Mouse (Mus musculus) bone marrow macrophage, adult 2 months (primary cell): ENCODE data around the gene Gabbr2. TPM values are rescaled to one million over a fixed set of nuclear protein-coding genes. Genes with fewer than 3 reads are reported as not detected.

ENCODE experiments used
- H3K27ac ChIP-seq: 2 replicates; pipeline ENCODE4 v1.5.1; 2012; ENCODE audit warnings: low read depth, low read length; ENCODE audit not compliant: insufficient read depth
- H3K4me1 ChIP-seq: 2 replicates; pipeline ENCODE4 v1.6.1; 2012; ENCODE audit warnings: low read length; ENCODE audit not compliant: control insufficient read depth, insufficient read depth
- H3K4me3 ChIP-seq: 2 replicates; pipeline ENCODE4 v1.5.1; 2012; ENCODE audit warnings: mild to moderate bottlenecking, low read length, moderate library complexity; ENCODE audit not compliant: insufficient read depth
- CTCF ChIP-seq: IDR thresholded peaks from 2 replicates; pipeline ENCODE4 v1.5.1; 2012; ENCODE audit warnings: low read depth, mild to moderate bottlenecking, low read length, moderate library complexity
- POLR2A ChIP-seq: IDR thresholded peaks from 2 replicates; pipeline ENCODE4 v1.6.1; 2012; ENCODE audit warnings: mild to moderate bottlenecking, low read depth, low read length, borderline replicate concordance
- polyA plus RNA-seq: library from polyadenylated mRNA; stranded (reverse); fragments of >200 nt; gene quantifications from 2 replicates; pipeline ENCODE4 v1.2.4, GENCODE M21; 2012; ENCODE audit not compliant: missing spikeins, insufficient read depth, insufficient read length

Gabbr2 gene
- polyA plus RNA-seq, 1 experiment: 0.74 TPM

DNA sequence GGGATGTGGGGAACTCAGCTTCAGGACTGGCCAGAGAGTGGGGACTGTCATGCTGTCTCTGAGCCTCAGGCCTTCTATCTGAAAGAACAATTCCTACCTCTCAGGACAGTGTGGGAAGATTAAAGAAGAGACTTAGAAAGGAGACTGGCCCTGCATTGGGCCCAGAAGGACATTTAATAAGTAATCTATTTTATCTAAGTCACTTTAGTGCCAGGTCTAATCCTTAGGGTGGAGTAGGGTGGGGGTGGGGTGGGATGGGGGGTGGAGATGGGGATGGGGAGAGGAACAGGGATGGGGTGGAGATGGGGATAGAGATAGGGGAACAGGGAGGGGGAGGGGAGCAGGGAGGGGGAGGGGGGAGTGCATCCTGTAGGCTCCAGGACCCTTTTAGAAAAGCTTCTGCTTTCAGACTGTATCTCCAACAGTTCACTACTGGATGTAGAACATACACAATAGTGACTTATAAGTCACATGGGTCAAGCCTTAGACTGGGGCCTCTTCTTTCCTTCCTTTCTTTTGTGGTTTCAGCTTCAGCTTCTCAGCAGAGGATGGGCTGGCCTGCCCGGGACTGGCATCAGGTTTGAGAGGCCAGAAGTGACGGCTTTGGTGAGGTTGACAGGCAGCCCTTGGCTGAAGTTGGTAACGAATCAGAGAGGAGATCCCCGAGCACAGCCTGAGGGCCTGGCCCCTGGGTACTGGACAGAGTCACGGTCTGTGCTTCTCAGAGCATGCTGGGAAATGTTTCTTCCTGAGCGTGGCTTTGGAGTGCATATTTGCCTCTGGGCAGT is 237.1 kb downstream of the Gabbr2 start:
- Histone ChIP-seq H3K27ac (peak overlapping the region; percentile 91), H3K4me1 (peaks cover 62% of the 10 kb centered on the region), H3K4me3 (peak overlapping the region; percentile 16; the same call in 1 of the 2 replicates)
- TF ChIP-seq POLR2A (no peak), CTCF (no peak)

DNA sequence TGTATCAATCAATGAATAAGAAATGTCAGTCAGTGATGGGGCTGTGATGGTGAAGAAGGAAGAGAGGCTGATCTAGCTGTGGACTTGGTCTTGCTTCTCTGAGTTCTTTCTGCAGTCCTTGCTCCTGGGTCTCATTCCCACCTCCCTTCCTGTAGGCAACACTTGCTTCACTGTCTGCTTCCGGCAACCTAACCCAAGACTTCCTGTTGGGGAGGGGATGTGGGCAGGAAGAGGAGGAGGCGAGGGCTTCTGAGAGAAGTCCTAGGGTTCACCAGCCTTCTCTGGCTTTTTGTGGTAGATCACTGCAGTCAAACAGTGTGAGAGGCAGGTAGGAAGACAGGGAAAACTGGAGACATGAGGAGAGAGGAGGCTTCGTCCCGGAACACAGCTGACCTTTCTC is 239.4 kb downstream of the Gabbr2 start:
- Histone ChIP-seq H3K4me1 (peaks cover 43% of the 10 kb centered on the region), H3K4me3 (no peak overlapping the region), H3K27ac (no peak overlapping the region)
- TF ChIP-seq POLR2A (no peak), CTCF (no peak)

DNA sequence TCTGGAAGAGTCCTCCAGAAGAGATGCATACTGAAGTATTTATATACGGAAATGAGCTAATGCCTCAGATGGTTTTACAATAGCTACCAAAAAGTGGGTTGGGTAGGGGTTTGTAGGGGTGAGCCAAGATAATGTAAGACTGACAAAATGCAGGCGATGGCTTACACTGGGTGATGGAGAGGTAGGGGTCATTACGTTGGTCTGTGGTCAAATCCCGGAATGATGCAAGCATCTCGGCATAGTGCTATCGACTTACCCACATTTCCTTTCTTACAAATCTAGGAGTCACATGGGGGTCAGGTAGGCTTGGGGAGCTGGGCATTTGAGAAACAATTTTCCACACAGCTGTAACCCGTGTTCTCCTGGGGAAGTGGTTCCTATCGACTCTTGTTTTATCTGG is 242.7 kb downstream of the Gabbr2 start:
- TF ChIP-seq POLR2A (no peak), CTCF (no peak)
- Histone ChIP-seq H3K27ac (no peak overlapping the region), H3K4me1 (peaks cover 22% of the 10 kb centered on the region), H3K4me3 (no peak overlapping the region)

DNA sequence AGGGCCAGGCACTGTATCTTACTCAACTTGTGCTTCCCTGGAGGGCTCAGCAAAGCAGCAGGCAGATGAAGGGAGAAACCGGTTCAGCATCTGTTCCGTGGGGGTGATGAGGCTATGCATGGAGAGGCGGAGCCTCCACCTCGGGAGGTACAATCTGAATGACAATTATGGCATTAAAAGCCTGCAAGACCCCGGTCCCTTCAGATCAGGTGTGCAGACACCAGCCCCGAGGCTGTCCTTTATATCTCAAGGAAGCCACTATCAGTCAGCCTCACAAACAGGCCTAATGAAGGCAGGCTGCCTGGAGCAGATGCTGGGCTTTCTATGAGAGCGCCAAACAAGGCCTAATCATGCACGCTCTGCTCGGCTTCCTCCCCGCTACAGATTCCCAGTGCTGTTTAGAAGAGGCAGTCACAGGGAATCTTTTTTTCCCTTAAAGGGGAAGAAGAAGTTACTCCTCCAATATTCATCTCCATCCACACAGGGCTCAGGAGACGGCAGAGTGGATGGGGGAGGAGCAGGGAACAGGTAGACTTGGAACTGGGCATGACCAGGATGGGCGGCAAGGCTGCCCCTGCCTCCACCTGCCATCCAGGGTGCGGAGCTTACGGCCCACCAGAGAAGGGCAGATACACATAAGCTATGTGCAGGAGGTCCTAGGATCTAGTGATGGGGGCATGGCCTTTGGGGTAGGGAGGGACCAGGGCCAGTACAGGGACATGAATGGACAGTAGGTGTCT is 244.5 kb downstream of the Gabbr2 start:
- H3K4me3 ChIP-seq: no peak overlapping the region
- H3K27ac ChIP-seq: no peak overlapping the region
- peaks cover 10% of the 10 kb centered on the region for H3K4me1 ChIP-seq
- TF ChIP-seq CTCF (no peak), POLR2A (no peak)

DNA sequence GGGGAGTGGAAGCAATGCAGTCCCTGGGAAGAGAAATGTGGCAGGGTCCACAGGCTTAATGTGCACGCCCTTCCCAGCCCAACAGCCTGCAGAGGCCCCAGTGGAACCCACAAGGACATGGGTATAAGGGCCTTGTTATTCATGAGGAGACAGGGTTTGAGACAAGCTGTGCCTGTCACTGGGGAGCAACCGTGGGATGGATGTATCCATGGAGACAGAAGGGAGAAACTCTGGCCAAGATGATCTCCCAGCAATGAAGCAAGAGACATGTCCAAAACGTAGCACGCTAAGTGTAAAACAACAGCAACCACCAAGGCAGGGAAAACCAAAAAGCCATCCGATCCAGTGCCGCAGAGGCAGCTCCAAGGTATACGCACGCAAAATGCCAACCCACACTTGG is 246.1 kb downstream of the Gabbr2 start:
- TF ChIP-seq POLR2A (no peak), CTCF (no peak)
- Histone ChIP-seq H3K4me3 (no peak overlapping the region), H3K4me1 (peaks cover 6% of the 10 kb centered on the region; the same call in 1 of the 2 replicates), H3K27ac (no peak overlapping the region)

DNA sequence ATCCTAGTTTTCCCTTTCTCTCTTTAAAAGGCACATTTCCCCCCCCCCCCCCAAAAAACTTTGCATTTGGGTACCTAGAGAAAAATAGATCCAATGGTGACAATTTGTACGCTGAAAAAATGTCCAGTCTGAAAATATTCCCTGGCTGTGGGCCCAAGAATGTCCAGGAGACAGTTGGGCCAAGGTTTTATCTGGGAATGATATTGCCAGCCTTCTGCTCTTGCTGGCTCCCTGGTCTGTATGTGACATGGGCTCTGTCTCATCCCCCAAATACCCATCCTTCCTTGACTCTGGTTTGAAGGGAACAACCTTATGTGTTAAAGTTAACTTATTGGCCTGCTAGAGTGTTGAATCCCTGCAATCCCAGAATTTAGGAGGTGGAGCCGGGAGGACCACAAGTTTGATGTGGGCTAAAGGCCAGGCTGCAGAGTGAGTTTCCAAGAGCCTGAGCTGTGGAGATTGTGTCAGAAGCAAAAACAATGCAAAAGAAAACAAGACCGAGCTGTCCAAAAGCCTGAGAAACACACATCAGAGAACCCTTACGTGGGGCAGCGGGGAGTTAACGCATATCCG is 247.0 kb downstream of the Gabbr2 start:
- no peak for TF ChIP-seq POLR2A
- Histone ChIP-seq H3K4me1 (peaks cover 6% of the 10 kb centered on the region; the same call in 1 of the 2 replicates), H3K4me3 (no peak overlapping the region), H3K27ac (no peak overlapping the region)

DNA sequence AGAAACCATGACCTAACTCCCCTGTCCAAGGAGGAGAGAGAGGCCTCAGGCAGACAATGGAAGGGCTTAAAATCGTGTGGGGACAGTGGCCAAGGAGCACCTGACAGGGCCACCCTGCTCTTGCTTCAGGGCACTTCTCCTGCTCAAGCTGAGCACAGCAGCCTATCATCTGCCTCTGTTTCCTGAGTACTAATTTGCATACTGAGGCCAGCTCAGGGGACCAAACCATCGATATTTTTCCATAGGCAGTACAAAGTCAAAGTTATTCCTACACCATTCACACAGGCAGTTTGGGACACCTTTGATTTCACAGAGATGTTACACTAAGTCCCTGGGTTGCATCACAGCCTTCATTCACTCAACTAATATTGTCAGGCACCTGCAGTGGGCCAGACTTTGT is 249.1 kb downstream of the Gabbr2 start:
- no peak overlapping the region for H3K27ac ChIP-seq
- TF ChIP-seq POLR2A (no peak), CTCF (no peak)
- H3K4me3 ChIP-seq: no peak overlapping the region
- peaks cover 6% of the 10 kb centered on the region; the same call in 1 of the 2 replicates for H3K4me1 ChIP-seq

DNA sequence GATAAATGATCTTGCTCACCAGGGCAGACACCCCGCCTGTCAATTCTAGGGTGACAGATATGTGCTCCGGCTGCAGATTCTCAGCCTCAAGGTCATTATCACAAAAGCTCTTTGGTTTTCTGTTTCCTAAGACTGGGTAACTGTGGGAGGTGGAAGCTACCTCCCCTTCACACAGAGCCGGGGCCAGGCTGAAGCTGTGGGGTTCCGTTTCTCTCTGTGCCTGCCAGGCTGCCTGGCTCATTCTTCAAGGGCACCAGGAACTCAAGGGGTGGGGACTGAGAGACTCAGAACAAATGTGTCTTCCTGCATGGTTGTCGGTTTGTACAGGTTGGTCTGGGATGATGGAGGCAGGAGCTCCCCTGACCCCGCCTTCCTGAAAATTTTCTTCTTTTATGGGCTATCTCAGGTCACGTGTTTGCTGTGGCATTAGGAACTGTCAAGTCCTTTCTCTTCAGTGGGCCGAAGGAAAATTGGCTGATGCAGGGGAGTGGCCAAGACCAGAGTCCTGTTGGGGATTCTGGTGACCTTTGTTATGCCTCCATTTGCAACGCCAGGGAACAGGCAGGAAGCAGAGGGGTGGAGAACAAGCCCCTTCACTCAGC is 254.7 kb downstream of the Gabbr2 start:
- no peak for TF ChIP-seq CTCF
- TF ChIP-seq POLR2A: no peak
- H3K4me1 ChIP-seq: peaks cover 3% of the 10 kb centered on the region
- no peak overlapping the region for H3K27ac ChIP-seq
- H3K4me3 ChIP-seq: no peak overlapping the region

DNA sequence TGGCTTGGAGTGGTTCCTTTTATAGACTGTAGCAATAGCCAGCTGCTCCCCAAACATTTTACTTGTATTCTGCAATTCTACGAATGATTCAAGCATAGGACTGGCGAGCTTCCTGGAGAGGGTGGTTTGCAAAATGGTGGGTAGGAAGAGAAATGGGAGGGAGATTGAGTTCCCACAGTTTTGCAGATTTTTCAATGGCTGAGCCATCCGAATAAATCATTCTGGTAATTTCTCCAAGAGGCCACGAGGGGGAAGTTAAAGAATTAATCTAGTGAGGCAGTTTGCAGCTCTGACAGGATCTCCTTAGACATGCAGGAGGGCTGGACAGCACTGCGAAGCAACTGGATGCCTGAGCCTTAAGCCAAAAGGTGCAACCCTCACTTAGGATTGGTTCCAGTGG is 256.8 kb downstream of the Gabbr2 start:
- Histone ChIP-seq H3K27ac (no peak overlapping the region), H3K4me1 (peaks cover 3% of the 10 kb centered on the region), H3K4me3 (no peak overlapping the region)
- TF ChIP-seq POLR2A (no peak), CTCF (no peak)
